Mouse (Mus musculus): ENCODE results near the gene Asphd2.

GRCm38 (mm10) chr5:112355493-112355892 lies 39.2 kb downstream of the Asphd2 start:
- no peak for TF ChIP-seq POLR2A (IDR thresholded peaks at IDR 0.05; ENCODE audit: low read depth, low read length)
- TF ChIP-seq CTCF (IDR thresholded peaks at IDR 0.05; ENCODE audit: extremely low read depth, insufficient read length, insufficient replicate concordance, low read depth, low read length): no peak
